ENCODE assay signal across 10 mouse cellular contexts in genomic region chr9:18229933-18230332, GRCm38 (mm10).
A peak's percentile ranks its signal among the peaks of the same experiment; 100 is the strongest.
DNase-seq lines count a peak whose midpoint lies in the region; ATAC-seq and TF ChIP-seq lines count a peak whose summit lies in the region.
"Had no signal": no experiment of that assay in that cellular context is flagged by ENCODE, and none has a peak within 500 bp of the region (broad histone marks: within the 10 kb centered on the region; RNA-seq: fewer than 3 reads in every experiment).

No protein-coding gene starts in this region.

- no peak overlapping the region for H3K9ac ChIP-seq in liver, postnatal 0 days (replicated peaks)
- H3K9ac ChIP-seq: embryonic facial prominence, embryonic 13.5 days had no signal

- H3K4me3 ChIP-seq in gastrocnemius, adult 2 months = no peak overlapping the region
- H3K4me3 ChIP-seq in liver, postnatal 0 days (ENCODE audit: low read depth, low read length) = no peak overlapping the region
- H3K4me3 ChIP-seq: embryonic facial prominence, embryonic 13.5 days had no signal

- no peaks in the 10 kb centered on the region for H3K4me1 ChIP-seq in liver, postnatal 0 days (ENCODE audit: insufficient read depth)
- H3K4me1 ChIP-seq: embryonic facial prominence, embryonic 13.5 days had no signal

- no peak overlapping the region for H3K27ac ChIP-seq in gastrocnemius, adult 2 months
- H3K27ac ChIP-seq in liver, postnatal 0 days (ENCODE audit: low read depth) = no peak overlapping the region
- H3K27ac ChIP-seq: embryonic facial prominence, embryonic 13.5 days had no signal

- intact Hi-C loops in gastrocnemius, adult 2 months (cut with DNase I) = no loop called here

- no peak for DNase-seq in gastrocnemius, adult 2 months
- DNase-seq in gastrocnemius, postnatal 10 days = no peak
- no peak for DNase-seq in liver, postnatal 0 days
- no peak for DNase-seq in liver
- peak; percentile 31 for DNase-seq in adipocyte (ENCODE audit: low spot score)
- peak; percentile 63 for DNase-seq in retina, embryonic 14.5 days (ENCODE audit: low spot score)
- DNase-seq in spleen, postnatal 36 days (ENCODE audit: low spot score in 2 of 2) = no peak
- no peak for DNase-seq in adrenal gland, adult (ENCODE audit: inconsistent age in 2 of 2, low spot score in 1 of 2)
- DNase-seq: lung, postnatal 4 days had no signal

- no peak for TF ChIP-seq EP300 in liver, postnatal 0 days (IDR thresholded peaks at IDR 0.05; ENCODE audit: low read depth)

- H3K9me3 ChIP-seq in liver, postnatal 0 days (ENCODE audit: low read length) = no peaks in the 10 kb centered on the region
- H3K9me3 ChIP-seq: embryonic facial prominence, embryonic 13.5 days had no signal

- H3K27me3 ChIP-seq in liver, postnatal 0 days (ENCODE audit: insufficient read depth, low read length) = no peaks in the 10 kb centered on the region
- H3K27me3 ChIP-seq: embryonic facial prominence, embryonic 13.5 days had no signal

- no peak for ATAC-seq in liver, postnatal 0 days

- WGBS in liver, postnatal 0 days (ENCODE audit: insufficient replicate concordance) = 10% methylated on average over 1 of the region's 1 CpGs

- no peaks in the 10 kb centered on the region for H3K36me3 ChIP-seq in liver, postnatal 0 days (replicated peaks; ENCODE audit: insufficient read depth, low read length)
- H3K36me3 ChIP-seq: embryonic facial prominence, embryonic 13.5 days had no signal

- TF ChIP-seq CTCF in gastrocnemius, adult 2 months (IDR thresholded peaks at IDR 0.05) = peak; percentile 34
- TF ChIP-seq CTCF in liver, postnatal 0 days (IDR thresholded peaks at IDR 0.05; ENCODE audit: low read depth) = peak; percentile 38

- no peak overlapping the region for H3K4me2 ChIP-seq in liver, postnatal 0 days (ENCODE audit: low read depth, low read length)
- H3K4me2 ChIP-seq: embryonic facial prominence, embryonic 13.5 days had no signal

Comparison
In these comparisons a context has a peak if more than half of its experiments do, and no peak if none do; other contexts are left out.
1. DNase-seq: peak in adipocyte (single experiment) and retina, embryonic 14.5 days (single experiment); none in gastrocnemius, adult 2 months (single experiment), gastrocnemius, postnatal 10 days (single experiment), liver, postnatal 0 days (single experiment), liver (single experiment), spleen, postnatal 36 days (0 of 2) and adrenal gland, adult (0 of 2).